Mouse (Mus musculus) olfactory bulb, adult 2 months (tissue): ENCODE results near the gene Wdr1.

Source experiments
- CTCF ChIP-seq: fragments of 200-500 bp; IDR thresholded peaks from 2 replicates; pipeline ENCODE4 v1.5.1; 2012; ENCODE audit warnings: low read depth, mild to moderate bottlenecking, low read length, moderate library complexity; ENCODE audit not compliant: insufficient read depth
- POLR2A ChIP-seq: fragments of 200-500 bp; IDR thresholded peaks from 2 replicates; pipeline ENCODE4 v1.6.1; 2012; ENCODE audit warnings: mild to moderate bottlenecking, low read depth, low read length, moderate library complexity; ENCODE audit not compliant: insufficient read depth

DNA sequence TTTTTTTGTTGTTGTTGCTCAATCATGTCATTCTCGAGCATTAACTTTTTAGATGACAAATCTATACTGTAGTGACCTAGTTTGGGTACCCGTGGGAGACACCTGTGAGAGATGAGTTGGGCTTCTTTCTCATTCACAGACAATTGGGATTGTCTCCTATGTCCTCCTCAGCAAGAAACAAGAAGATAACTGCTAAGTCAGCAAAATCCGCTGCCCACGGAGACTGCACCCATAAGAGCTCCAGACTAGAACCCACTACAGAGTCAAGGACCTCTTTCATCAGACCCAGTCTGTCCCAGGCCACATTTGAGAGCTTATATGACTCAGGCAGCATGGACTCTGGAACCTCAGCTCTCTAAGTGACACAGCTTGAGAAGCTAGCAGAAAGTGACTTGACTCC is 73.3 kb downstream of the Wdr1 start:
- no peak for TF ChIP-seq CTCF
- TF ChIP-seq POLR2A, result no peak
